Mouse (Mus musculus): ENCODE measurements at regions not wholly inside any gene's neighbourhood (a gene's known extent, or its start where the extent isn't known, plus 50 kb on each side); places are given as distances from the start of the nearest gene placed in this dataset.

DNA sequence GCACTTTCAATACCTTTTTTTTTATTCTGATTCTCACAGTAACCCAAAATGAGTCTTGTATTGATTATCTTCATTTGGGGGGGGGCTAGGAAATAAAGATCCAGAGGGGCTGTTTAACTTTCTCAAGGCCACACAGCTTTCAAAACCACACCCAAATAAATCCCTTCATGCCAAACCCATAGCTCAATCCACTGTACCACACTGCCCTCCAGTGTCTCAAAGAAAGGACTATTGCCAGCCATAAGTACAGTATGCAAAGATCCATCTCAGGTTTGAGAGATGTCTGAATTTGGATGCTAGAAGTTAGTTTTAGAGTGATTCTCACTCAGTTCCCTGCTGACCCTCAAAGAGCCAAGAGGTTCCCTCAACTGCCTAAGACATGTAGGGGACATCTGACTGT is 120.1 kb upstream of the Gm26657 start:
- DNase-seq (ENCODE audit: low read depth, low spot score) = no peak

DNA sequence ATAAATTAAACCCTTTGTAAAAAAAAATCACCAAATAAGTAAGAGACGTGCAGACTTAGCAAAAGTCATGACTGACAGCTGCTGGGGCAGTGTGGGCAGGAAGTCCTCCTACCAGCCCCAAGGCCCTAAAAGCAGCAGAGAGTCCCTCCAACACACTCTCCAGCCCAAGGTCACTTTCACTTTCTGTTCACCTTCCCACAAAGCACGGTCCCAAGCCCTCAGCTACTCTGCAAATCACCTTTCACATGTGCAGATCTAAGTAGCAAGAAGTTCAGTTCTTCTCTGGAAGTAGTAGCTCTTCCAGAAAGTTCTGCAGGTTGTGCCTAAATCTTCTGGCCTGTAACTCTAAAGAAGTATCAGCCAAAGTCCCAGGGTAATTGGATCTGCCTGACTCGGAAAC is 120.8 kb upstream of the Gm26657 start:
- no peak for DNase-seq (ENCODE audit: low read depth, low spot score)

DNA sequence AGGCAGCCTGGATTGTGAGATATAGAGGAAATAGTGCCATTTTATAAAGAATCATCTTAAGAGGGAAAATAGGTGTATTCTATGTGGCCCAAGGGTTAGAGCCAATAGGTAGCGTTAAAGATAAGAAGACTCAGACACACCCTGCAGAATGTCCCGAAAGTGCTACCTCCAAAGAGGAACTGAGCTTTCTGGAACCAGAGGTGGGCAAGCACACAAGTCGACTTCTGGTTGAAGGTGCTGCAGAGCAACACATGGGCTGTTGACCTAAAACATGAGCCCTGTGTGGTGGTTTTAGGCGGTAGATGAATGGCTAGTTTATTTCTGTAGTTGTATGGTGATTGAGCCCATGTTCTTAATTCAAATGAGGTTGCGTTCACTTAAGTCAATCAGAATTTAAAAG is 121.4 kb upstream of the Gm26657 start:
- DNase-seq (ENCODE audit: low read depth, low spot score) = no peak

DNA sequence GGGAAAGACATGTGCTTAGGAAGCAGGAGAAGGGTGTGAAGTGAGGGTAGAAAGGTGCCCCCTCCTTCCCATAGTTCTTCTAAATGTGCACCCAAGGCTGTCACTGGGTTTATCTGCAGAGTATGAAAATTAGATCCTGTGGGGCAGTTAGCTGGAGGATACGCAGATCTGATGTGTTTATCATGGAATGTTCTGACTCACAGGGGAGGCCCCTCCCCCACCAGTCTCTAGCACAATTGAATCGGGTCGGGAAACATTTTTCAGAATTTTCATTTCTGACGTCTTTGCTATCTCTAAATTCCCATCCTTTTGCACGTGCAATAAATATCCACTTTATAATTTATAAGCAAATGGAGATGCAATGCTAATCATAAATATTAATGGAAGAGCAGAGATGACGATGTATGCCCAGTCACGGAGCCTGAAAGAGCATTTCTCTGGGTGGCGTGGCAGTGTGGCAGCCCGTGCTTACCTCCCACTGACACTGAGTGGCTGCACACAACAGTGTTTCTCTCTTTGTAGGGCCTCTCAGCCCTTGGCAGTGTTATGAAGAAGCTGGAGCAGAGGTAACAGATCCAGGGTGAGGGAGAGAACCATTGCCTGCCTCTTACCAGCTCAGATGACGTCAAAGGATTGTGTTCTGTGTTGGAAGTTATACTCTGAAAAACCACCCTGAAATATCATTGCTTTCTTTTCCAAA is 122.1 kb upstream of the Gm26657 start:
- DNase-seq (ENCODE audit: low read depth, low spot score) = no peak

DNA sequence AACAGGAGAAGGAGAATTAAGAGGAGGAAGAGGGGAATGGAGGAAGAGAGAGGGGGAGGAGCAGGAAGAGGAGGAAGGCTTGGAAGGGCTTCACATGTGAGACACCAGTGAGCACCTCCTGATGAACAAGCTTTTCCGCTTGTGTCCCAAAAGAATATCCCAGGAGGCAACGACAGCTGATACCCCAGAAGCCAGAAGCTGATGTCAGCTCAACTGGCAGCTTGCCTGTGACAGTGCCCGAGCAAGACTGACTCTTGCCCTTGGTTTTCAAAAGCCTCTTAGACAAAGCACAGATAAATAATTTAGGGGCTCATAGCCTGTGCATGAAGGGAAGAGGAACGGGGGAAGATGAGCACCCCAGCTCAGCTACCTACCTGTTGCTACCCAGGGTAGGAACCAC is 127.5 kb upstream of the Gm26657 start:
- DNase-seq (ENCODE audit: low read depth, low spot score) = no peak

DNA sequence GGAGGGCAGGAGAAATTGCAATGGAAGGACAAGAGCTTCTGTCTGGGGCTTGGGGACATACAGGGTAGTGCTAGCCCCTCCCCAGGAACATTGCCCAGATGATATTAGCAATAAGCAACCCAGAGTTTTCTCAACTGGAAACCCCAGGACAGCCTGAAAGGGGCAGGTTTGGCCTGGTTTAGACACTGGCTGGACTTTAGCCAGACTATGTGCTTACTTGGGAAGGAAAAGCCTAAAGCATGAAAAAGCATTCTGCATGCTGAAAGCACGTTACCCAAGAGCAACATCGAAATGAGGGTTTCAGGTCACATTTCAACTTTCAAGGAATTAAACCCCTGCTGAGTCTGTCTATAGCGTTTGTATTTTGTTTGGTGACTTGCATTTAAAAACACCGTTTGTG is 128.1 kb upstream of the Gm26657 start:
- DNase-seq (ENCODE audit: low read depth, low spot score) = no peak

DNA sequence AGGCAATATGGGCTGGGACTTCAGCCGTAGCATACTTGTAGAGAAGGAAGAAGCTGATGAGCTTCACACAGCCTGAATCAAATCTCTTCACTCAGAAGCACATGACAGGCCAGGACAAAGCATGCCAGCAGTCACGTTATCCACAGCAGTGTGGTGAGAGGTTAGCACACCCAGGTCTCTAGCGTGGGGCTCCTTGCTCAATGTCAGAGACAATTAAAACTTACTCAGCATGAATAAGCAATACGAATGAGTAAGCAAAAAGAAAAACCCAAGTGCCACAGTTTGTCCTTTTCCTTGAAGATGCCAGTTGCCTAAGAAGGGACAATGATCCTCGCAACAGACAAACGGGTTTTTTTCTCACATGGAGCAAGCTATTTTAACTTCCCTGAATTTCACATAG is 129.6 kb upstream of the Gm26657 start:
- no peak for DNase-seq (ENCODE audit: low read depth, low spot score)

DNA sequence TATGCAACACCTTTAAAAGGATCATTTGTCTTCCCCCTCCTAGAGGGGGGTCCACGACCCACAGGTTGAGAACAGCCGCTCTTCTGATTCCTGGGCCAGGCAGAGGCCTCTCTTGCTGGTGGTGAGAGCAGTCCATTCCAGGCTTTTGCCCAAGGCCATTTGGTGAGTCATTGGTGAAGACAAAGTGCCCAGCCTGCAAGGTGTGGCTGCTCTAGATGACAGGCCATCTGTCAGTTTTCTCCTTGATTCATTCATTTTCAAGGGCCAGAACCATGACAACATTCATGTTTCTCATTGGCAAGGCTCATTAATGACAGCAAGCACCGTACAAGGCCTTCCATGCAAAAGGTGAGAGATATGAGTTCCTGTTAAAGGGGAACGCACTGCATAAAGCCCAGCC is 131.2 kb upstream of the Gm26657 start:
- DNase-seq (ENCODE audit: low read depth, low spot score) = no peak

DNA sequence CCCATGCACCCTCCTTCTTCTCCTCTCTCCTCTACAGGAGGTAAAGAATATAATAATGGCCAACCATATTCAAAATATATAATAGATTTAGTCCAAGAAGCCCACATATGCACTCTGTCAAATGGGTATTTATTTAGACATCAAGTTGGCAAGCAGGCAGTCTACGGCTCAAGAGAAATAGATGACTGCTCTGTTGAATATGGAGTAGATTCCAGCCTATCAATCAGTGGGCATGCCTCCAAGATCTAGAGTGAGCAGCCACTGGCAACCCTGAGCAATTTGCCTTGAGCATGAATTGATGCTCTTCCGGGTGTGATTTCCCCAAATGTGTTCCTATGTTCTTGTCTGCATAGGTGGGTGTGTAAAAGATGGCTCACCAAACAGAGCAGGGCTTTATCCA is 141.5 kb upstream of the Gm26657 start:
- no peak for DNase-seq (ENCODE audit: low read depth, low spot score)

DNA sequence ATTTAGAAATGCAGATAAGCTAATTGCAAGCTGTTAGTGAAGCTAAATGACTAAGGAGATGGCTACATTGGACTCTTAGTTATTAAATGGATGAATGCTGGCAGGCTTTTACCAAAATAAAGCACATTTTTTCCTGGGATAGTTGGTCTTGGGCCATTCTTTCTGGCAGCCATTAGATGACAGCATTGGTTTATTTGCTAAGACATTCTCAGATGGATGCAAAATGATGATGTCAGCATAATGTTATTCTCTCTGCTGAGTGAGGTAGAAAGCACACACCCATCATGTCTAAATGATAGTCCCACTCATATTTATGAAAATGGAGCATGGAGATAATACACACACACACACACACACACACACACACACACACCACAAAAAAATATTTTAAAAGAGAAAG is 141.9 kb upstream of the Gm26657 start:
- DNase-seq (ENCODE audit: low read depth, low spot score) = no peak

DNA sequence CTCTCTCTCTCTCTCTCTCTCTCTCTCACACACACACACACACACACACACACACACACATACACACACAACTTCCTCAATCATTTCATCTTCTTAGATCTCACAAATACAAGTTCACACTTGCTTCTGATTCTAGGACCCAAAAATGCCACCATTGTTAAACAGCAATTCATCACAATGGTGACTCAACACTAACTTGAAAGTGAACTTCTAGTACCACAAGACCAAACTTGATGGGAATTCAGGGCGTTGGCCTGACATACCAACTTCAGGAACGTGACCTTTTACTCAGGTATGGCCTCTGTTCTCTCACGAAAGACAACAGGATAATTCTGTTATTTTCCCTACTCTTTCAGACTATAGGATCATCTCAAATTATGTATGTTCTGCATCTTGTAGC is 157.5 kb upstream of the Gm26657 start:
- no peak for DNase-seq (ENCODE audit: low read depth, low spot score)

DNA sequence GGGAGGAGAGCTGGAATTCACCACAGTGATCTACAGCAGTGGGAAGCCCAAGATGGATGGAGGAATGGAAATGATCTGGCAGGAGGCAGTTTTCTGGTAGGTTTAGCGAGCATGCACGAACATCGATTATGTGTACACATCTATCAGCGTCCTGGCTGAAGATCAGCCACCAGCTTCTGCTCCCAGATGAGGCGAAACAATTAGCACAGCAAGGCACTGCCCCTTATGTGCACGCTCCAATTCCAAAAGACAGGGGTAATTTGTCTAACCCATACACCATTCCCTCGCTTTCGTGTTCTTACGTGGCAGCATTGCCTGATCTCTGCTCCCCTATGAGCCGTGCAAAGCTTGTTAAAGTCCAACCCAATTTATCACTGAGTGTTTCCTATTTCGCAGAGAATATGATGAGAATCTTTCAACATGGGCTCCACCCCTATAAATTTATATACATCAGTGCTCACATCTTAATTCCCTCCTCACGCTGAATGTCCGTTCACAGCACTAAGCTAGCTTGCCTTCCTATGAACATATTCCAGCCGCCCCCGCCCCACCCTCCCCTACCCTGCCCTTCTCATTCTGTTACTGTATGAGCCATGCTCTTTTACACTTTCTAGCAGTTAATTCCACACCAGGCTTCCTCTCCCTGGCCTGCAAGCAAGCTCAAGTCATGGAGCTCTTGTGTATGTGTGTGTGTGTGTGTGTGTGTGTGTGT is 162.9 kb upstream of the Gm26657 start:
- DNase-seq (ENCODE audit: low read depth, low spot score) = no peak

DNA sequence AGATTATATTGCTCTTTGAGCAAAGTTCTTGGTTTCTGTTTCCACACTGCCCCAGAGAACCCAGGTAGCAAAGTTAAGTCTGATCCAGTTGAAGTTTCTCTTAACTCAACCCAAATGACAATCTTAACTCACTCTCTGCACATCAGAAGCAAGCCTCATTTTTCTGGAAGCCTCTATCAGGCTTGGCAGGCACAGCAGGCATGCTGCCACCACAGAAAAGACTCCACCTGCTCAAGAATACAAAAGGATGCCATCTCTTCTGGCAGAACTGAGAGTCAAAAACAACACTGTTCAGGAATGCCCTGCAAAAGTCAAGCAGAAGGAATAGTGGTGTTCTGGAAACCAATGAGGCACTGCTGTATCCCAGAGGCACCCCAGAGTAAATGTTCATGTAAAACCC is 187.7 kb upstream of the Gm26657 start:
- DNase-seq (ENCODE audit: low read depth, low spot score) = no peak

DNA sequence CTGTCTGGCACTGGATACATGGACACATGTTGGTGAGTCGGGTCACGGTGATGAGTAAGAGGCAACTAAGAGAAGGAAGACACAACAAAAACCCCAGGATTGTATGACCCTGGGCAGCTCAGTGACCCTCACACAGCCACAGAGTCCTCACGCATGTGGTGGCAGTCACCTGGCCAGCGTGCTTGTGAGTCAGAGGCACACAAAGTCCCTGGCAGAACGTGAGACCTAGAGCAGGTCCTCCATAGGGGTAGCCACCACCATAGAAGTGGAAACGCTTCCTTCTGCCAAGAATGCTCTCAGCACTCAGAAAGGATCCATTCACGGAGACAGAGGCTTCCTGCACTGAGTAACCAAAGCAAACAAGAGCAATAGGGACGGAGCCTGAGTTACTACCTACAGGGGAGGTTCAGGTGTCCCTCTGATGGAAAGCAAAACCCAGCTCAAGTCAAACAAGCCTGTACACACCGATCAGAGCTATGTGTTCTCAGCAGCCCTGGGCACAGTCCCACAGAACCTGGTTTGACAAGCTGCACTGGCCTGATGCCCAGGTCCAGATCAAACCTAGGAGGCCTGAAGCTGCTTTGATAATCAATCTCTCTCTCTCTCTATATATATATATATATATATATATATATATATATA is 206.4 kb upstream of the Gm26657 start:
- DNase-seq (ENCODE audit: low read depth, low spot score) = no peak

DNA sequence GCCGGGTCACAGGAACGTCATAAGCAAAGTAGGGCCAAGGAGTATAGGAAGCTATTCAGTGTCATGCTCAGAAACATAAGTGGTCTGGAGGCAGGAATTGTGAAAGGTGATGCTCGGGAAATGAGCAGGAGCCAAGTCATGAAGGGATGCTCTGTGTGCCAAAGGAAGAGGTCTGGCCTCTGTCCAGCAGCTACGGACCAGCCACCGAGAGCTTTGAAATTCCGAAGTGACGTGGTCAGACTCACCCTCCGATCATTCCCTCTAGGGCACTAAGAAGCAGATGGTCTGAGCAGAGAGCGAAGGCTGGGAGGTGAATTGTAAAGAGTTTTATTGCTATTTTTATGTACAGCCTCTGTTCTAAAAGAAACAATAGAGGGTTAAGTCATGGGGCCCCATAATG is 206.9 kb upstream of the Gm26657 start:
- DNase-seq (ENCODE audit: low read depth, low spot score) = no peak

DNA sequence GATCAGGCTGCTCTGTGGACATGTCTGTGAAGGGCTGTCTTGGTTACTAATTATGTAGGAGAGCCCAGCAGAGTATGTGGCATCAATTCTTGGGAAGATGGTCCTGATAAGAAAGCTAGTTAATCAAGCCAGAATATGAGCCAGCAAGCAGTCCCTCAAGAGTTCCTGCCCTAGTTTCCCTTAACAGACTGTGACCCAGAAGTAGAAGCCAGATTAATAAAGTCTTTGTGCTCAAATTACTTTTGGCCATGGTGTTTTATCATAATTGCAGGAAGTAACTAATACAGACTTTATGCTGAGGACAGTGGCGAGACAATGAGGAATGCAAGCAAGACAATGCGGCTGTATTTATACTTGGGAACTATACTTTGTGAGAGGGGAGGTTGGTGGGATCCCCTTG is 211.3 kb upstream of the Gm26657 start:
- DNase-seq (ENCODE audit: low read depth, low spot score) = no peak

DNA sequence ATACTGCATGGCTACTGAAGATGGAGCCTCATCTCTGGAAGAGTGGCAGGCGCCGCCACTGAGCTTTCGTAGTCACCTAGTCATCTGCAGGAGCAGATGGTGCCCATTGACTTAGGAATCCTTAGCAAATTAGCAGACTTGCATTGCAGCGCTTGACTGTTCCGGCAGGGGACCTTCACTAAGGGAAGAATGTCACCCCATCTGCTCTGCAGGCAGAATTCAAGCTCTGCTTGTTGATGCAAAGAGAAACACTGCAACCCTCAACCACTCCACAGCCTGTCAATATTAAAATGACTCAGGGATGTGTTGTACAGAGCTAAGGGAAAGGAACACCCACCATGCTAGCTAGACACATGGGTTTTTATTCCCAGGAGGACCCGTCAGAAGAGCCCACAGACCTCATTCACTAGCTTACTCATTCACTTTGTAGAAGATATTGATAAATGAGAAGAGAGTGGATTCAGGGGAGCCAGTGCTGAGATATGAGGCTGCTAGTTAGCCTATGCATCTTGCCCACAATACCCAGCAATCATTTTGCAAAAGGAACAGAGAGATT is 215.4 kb upstream of the Gm26657 start:
- DNase-seq (ENCODE audit: low read depth, low spot score) = no peak

DNA sequence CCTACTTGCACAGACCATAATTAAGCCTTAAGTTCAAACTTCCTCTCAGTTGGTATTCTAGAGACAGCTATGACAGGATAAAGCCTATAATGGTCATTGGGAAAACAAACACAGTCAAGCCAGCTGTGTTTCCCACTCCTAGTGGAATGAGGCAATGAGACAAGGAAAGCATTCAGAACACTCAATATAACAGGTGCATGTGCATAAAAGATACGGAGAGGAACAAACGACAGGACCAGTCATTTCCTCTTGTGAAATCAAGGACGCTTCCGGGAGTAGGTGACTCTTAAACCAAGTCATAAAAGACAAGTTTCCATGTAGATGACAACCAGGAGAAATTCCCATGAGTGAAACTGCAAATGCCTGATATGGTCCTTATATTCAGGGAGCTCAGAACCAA is 232.1 kb upstream of the Gm26657 start:
- DNase-seq (ENCODE audit: low read depth, low spot score) = no peak

DNA sequence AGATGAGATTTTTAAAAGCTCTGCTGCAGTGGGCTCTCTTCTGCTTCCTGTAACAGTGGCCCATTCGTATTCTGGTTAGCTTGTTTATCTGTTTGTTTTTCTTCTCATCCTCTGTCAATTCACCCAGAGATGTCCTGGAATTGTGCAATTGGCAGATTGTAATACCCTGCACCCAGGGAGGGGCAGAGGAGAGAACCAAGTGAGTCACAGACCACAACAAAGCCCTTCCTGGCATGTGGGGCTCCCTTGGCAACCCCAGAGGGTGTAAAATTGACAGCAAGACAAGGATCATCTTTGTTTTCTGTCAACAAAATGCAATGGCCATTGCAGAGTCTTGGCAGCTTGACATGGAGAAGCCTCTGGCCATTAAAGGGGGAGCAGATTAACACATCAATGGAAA is 233.1 kb upstream of the Gm26657 start:
- DNase-seq (ENCODE audit: low read depth, low spot score) = no peak

DNA sequence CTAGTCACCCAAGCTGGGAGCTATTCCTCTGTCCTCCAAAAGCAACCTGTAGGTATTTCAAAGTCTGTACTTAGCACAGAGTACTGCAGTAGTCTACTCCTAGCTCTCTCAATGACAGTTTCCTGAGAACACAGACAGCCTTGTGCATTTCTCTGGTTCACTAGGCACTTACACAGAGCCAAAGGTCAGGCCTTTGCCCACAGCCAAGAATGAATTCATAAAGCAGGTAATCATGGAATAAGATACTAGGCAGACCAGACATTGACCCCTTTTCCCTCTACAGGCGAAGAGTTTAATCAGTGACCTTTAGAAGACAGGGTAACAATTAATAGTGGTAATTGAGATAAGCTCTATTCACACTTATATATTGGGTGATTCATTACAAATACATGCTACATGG is 233.8 kb upstream of the Gm26657 start:
- no peak for DNase-seq (ENCODE audit: low read depth, low spot score)

DNA sequence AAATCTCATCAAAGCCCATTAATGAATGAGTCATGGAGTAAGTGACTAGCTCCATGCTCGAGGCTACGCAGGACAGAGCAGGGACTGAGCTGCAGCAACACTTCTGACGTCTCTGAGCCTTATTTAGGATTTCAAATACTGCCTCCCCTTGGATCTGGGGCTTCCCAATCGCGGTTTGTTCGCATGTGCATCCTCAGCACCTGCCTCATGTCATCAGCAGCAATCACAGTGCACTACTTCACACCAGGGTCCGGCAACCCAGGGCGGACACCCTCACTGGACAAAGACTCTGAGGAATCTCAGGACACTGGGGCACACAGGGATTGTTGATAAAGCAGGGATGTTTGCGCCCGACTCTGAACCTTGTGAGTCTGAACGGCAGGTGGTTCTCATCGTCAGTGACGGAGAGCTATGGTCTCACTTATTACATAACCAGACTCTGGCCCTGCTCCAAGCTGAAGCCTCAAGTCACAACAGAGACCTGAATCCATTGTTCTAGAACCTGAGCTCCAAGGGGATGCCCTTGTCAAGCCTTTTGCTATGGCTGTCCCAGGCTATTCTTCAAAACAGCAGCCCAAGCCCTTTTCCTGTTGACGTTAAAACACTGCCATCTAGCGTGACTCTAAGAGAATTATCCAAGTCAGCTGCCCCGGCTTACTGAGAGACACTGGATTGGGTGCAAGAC is 247.2 kb upstream of the Gm26657 start:
- DNase-seq (ENCODE audit: low read depth, low spot score) = peak; percentile 62

DNA sequence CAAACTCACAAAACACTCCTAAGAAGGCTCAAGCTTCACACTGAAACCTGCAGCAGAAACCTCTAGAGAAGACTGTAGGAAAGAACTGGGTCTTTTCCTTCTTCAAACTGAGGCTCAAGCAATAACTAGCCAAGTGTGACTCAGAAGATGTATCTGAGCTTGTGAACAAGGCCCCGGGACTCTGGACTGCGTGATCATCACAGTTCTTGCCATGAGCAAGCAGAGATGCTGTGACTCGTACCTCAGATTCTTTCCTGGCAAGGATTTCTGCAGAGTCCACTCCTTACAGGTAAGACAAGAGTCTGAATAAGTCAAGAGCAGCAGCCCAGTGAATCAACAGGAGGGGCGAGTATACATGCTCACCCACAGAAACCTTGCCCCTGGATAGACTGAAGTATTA is 250.5 kb upstream of the Gm26657 start:
- DNase-seq (ENCODE audit: low read depth, low spot score) = no peak

All from retina, postnatal 7 days (tissue).